Mouse (Mus musculus): ENCODE data around the gene Pigs.

The Pigs gene

DNA sequence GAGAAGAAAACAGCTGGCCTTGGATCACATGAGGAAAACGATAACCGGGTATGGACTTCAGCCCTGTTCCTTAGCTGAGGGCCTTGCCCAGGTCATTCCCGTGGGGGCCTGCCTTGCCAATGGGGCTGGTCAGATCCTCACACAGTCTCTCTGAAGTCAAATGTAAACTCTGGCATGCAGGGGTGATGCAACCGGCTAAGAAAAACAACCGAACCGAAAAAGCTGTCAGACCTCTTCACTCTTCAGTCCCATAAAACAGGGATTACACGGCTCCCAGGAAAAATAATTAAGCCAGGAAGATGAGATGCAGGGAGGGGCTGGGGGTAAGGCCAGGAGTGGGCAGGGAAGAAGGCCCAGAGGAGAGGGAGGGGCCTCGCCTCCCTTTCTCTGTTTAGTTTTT lies 35.9 kb downstream of the Pigs start:
- DNase-seq (ENCODE audit: low spot score), result peak; percentile 70

DNA sequence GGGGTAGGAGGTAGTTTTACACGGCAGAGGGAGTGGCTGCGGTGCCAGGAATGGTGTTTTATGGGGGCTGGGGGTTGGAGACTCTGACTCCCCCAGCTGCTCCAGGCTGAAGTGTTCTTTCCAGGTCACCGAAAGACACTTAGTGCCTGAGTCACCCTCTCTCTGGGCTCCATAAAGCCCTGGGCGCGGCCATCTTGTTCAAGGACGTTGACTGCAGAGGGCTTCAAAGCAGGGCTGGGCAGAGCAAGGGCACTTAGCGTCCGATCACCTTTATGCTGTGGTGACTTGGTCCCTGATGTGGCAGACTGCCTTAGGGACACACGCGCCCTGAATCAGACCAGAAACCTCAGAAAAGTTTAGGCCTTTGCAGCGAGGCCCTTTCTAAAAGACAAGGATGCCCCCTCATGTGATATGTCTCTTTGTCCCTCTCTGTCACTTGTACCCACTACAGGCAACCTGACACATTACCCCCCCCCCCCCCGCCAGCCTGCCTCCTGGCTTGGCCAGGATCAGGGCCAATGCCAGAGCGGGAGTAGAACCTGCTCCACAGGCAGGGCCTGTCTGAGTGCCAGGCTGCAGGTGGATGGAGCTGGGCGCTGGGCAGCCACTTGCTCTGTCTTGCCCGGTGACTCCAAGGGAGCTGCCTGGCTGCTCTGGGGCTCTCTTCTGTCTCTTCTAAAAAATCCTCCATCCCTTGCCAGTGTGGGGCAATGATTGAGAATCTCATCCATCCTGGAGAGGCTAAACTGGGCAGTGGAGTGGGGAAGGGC lies 39.4 kb downstream of the Pigs start:
- DNase-seq (ENCODE audit: low spot score), result no peak

DNA sequence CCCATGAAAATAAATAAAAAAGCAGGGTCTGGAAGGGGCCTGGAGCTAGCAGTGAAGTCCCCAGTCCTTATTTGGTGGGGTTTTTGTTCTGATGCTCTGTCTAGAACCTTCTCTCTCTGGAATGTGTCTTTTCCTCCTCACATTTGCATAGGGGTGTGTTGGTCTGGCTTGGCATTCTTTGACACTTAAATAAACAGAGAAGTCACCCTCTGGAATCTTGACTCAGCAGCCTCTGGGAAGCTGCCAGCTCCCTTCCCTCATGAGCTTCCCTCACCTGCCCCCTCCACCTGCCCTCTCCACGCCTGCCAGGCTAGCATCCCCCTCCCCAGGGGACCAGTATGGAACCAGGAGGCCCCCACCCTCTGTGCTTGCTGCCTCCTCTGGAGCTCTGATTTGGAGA lies 42.2 kb downstream of the Pigs start:
- no peak for DNase-seq (ENCODE audit: low spot score)

DNA sequence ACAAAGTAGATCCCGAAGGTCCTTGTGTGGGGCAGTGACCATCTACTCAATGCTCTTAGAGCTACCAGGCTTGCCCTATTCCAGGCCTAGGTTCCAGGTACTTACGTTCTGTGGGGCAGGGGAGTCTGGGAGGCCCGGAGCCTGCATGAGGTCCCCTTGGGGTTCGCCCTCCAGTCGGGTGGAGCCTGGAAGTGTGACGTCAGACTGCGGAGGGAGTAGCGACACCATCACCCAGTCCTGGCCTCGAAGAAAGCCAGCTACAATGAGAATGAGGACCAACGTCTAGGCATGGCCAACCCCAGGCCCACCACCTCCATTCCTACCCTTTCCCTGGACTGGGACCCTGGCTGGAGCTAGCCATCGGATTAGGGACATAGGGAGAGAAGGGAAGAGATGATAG lies 43.5 kb downstream of the Pigs start:
- no peak for DNase-seq (ENCODE audit: low spot score)

DNA sequence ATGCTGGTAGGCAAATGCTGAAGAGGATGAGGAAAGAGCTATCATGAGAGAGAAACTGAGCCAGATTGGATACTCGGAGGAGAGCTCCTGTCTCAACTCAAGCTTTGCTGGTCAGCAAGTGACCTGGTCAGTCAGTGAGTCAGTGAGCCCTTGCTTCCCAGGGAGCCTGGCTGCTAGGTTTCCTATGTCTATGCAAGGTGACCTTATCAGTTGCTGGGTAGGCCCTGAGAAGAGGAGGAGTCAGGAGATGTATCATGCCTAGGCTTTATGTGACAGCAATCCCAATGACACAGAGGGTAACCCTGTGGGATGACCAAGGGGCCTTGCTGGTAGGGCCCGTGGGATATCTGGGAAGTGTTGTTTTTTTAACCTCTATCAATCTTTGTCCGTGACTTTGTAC lies 44.0 kb downstream of the Pigs start:
- DNase-seq (ENCODE audit: low spot score), result no peak

DNA sequence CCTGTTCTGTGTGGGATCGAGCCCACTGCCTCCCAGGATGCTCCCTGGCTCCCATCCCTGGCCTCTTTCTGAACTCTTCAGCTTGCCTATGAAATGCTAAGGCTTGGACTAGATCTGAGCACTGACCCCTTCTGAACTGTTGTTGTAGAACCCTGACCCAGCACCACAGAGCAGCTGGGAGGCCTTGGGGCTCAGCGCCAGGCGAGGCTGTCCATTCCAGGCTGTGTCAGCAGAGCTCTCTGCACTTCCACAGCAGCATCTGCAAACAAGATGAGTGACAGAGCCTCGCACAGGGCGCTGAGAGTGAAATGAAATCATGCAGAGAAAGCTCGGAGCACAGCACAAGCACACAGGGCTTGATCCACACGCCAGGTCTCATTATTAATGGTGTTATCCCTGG lies 44.4 kb downstream of the Pigs start:
- DNase-seq (ENCODE audit: low spot score), result no peak

DNA sequence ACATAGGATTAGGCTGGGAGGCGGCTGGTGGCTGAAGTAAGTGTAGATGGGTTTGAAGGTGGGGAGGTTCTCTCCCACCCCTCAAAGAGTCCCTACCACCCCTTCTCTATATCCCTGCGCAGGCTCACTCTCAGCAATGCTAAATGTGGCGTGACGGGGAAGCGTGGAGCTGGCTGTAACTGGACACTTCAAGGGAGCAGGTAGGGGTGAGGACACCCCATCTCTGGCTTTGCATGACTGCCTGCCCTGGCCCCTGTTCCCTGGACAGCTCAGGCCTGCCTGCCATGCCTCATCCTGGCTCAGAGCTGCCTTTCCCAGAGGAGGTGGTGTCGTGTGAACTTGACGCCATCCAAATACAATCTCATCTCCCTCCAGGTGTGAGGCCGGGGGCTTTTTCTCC lies 45.9 kb downstream of the Pigs start:
- DNase-seq (ENCODE audit: low spot score), result no peak

DNA sequence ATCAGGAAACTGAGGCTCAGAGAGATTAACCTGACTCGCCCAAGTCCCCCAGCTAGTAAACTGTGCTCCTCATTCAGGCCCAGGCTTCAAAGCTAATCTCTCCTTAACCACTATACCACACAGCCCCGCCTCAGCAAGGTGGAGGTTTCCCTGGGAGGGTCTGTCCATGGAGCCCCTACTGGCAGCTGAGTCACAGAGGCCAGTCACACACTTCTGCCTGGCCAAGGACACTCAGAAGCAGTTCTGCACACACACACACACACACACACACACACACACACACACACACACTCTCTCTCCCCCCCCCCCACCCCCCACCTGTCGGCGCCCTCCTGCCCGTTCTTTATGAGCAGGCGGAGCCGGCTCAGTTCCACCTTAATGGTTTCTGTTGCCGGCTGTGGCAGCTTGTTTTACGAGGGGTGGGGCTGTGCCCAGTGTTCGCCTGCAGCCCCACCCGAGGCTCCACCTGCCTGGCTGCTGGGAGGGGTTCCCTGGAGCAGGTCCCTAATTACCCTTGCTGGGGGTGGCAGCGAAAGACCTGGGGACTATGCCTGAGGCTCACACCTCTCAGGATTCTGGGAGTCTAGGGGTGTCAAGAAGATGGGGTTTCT lies 49.4 kb downstream of the Pigs start:
- no peak for DNase-seq (ENCODE audit: low spot score)

DNA sequence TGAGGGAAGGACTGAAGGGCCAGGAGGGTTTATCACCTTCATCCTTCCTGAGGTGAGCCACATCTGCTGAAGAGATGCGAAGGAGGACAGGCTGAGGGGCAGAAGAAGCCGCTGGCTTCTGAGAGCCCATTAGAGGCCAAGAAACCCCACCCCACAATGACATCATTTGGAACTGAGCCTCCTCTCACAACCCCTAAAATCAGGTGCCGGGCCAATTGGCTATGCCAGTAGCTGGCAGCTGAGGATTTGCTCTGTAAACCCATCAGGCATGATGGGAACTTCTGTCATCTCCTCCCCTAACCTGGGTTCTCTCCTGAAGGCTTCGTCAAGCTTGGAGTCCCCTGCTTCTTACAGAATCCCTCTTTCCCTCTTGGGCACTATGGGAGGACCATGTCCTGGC lies 52.1 kb downstream of the Pigs start:
- DNase-seq (ENCODE audit: low spot score), result no peak

DNA sequence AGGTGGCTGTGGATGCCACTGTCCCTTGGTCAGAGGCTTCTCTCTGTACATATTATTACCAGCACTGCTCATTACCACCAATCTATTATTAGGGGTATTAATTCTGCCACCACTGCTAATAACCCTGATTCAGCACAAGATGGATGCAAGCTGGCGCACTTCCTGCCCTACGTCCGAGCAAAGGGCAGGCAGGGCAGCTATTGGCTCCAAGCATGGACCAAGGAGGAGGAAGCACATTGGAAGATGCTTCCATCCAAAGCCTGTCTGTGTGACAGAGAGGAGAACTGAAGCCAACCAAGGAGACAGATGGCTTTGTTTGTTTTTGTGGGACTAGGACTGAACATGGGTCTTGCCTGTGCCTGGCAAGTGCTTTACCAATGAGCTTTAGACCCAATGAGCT lies 52.8 kb downstream of the Pigs start:
- no peak for DNase-seq (ENCODE audit: low spot score)

DNA sequence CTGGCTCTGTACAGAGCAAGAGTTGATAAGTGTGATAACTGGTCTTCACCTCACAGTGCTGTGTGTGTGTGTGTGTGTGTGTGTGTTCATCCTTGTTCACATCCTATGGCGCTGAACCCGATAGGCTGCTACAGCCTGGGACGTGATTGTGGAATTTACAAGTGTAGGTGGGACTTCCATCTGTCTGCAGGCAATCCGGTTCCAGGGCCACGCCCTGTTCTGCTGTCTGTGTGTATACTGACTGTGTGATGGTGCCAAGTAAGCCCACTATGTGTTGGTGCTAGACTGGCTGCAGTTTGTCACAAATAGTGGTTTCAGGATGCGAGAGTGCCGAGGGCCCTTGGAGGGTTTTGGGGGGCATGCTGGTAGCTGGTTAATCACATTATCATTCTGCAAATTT lies 54.1 kb downstream of the Pigs start:
- no peak for DNase-seq (ENCODE audit: low spot score)

DNA sequence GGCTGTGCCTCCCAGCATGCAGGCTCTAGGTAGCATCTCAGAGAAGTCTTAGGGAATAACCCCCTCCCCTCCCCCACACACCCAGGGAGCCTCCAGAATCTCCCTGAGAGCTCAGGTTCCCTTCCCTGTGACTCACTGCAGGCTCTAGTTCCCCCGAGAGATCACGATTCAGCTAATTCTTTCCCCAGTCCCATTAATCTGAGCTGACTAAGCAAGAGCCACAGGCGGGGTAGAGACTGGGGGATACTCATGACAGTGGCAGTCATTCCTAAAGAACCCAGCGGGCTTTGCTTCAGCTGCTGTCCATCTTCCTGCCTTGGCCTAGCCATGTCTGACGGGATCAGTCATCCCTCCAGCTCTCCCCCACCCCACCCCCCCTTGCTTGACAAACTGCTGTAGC lies 54.5 kb downstream of the Pigs start:
- DNase-seq (ENCODE audit: low spot score), result no peak

DNA sequence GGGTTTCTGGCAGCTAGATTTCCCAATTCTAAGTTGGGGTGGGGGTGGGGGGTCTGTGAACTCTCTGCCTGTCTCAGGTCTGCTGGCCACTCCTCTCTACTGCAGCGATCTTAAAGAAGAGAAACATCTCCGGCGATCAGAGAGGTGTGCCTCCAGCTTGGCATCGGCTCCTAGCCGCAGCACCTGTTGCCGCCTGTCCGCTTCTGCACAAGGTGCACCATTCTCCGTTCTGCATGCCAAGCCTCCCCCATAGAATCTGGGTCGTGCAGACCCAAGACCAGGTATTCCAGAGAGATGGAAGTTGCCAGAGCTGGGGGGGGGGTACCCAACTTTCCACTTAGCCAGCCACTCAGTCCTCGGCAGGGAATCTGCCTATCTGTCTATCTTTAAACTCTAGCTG lies 57.6 kb downstream of the Pigs start:
- DNase-seq (ENCODE audit: low spot score), result no peak

DNA sequence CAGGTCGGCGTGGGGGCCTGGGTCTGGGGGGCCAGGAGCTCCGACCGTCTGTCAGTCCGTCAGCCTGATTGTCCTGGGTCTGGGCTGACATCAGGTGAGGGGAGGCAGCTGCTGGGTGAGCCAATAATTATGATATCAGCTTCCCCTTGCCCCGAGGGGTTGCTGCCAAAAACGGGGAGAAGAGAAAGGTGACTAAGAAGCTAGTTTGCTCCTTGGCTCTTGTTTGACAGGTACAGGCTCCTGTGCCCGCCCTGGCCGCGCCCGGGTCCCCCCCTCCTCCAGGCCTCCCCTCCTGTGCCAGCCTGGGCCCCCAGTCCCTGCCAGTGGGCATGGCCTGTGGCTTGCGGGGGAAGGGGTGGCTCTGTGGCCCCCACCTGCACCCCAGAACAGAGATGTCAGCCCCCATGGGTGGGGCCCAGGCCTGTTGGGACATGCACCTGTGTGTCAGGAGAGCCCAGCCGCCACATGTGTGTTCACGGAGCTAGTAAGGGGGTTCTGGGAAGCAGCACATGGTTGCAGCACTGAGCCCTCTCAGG lies 58.4 kb downstream of the Pigs start, which contains the start of gene Foxn1:
Gene Foxn1 (minus strand): TSS at position 51 of the 536 bp plus-strand sequence.
- no peak for DNase-seq (ENCODE audit: low spot score)

All from adipocyte (in vitro differentiated cells).